Mouse (Mus musculus) forebrain, embryonic 13.5 days (tissue): Measurements from ENCODE around the gene Fosl2. TPM values are rescaled to one million over a fixed set of nuclear protein-coding genes. Genes with fewer than 3 reads are reported as not detected.

ENCODE experiments used
- ATAC-seq: fragments of 200-750 bp; cut with Nextera tagmentation; 2 replicates; pipeline ENCODE4 v1.8.0; 2017
- H3K27ac ChIP-seq: fragments of 300-500 bp; sonication (generic); 2 replicates; pipeline ENCODE4 v1.5.1; 2015; ENCODE audit warnings: inconsistent platforms, mild to moderate bottlenecking, moderate library complexity
- H3K27me3 ChIP-seq: fragments of 300-500 bp; sonication (generic); 2 replicates; pipeline ENCODE4 v1.6.1; 2015; ENCODE audit warnings: mild to moderate bottlenecking, inconsistent platforms
- H3K36me3 ChIP-seq: fragments of 300-500 bp; sonication (generic); 2 replicates; pipeline ENCODE4 v1.6.1; 2015; ENCODE audit warnings: mild to moderate bottlenecking, inconsistent platforms; ENCODE audit not compliant: poor library complexity, severe bottlenecking
- H3K4me1 ChIP-seq: fragments of 300-500 bp; sonication (generic); 2 replicates; pipeline ENCODE4 v1.6.1; 2015; ENCODE audit warnings: inconsistent platforms
- H3K4me2 ChIP-seq: fragments of 300-500 bp; sonication (generic); 2 replicates; pipeline ENCODE4 v1.6.1; 2015; ENCODE audit warnings: inconsistent platforms, mild to moderate bottlenecking, moderate library complexity
- H3K4me3 ChIP-seq: fragments of 300-500 bp; sonication (generic); 2 replicates; pipeline ENCODE4 v1.5.1; 2015; ENCODE audit warnings: mild to moderate bottlenecking, inconsistent platforms
- H3K9ac ChIP-seq: fragments of 300-500 bp; sonication (generic); 2 replicates; pipeline ENCODE4 v1.6.1; 2015; ENCODE audit warnings: mild to moderate bottlenecking, inconsistent platforms
- H3K9me3 ChIP-seq: fragments of 300-500 bp; sonication (generic); replicated peaks from 2 replicates; pipeline ENCODE4 v1.6.1; 2016; ENCODE audit warnings: inconsistent platforms
- WGBS: fragments of 180-500 bp; shearing (Covaris S2); methylation state at CpG from one replicate; pipeline ENCODE4 v1.1.7; 2015; 5-methylcytosine and 5-hydroxymethylcytosine counted together
- polyA plus RNA-seq: library from polyadenylated mRNA; unstranded; fragments of >200 nt; fragmentation: Nextera tagmentation; extraction: Ambion mirVana; gene quantifications from 2 replicates; pipeline ENCODE4 v1.2.1, GENCODE M21; 2015

Fosl2 gene
- polyA plus RNA-seq, 1 experiment from 2014 or later: 0.66 TPM

DNA sequence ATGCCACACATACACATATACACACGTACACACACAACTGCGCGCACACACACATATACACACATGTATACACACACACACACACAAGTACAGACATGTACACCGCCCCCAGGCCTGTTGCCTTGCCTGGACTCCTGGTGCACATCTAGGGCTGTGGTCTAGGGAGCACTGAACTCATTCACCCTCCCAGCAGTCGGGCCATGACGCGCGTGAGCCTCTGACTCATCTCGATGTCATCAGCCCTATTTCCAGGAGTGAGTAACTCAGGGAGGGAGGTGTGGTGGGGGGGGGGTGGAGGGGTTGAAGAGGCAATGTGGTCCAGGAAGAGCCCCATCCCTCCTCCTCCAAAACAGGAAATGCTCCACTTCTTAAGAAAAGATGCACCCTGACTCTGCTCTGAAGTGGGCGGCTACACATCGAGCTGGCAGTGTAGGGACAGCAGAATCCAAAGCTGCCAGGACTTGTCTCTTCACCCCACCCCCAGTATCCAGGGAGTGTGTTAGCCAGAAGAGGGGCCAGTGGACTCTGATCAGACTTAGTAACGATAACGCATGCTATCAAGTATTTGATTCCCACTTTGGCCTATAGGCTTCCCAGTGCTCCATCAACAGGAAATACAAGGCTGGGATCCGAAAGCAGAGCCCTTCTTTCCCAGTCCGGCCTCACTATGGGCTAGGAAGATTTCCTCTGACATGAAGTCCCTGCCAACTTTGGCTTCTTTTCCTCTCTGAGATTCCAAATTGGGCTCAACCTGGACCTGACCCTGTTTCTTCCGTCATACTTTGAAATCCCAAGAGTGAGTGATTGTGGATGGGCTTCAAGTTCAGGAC is 56.6 kb downstream of the Fosl2 start:
- 90% methylated on average over 16 of the region's 16 CpGs for WGBS
- Histone ChIP-seq H3K4me2 (no peak overlapping the region), H3K4me1 (no peaks in the 10 kb centered on the region), H3K9ac (no peak overlapping the region), H3K4me3 (no peak overlapping the region), H3K27ac (no peak overlapping the region), H3K36me3 (no peaks in the 10 kb centered on the region), H3K27me3 (no peaks in the 10 kb centered on the region), H3K9me3 (no peaks in the 10 kb centered on the region)
- no peak for ATAC-seq

DNA sequence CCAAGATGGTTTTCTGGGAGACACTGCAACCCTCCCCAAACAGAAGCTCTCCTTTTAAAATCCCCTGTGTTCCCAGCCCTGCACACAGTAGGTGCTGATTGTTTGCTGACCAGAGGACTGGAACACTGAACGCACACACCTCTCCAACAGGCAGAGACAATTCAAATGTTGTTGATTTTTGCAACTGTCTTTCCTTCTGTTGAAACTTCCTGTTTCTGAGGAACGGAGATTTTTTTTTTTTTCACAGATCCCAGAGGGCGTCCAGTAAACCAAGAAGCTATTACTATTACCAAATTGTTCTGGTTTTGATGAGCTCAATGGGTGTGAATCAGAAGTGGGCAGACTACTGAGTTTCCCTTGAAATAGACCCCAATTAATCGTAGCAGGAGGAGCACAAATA is 58.6 kb downstream of the Fosl2 start:
- H3K4me3 ChIP-seq: no peak overlapping the region
- ATAC-seq: no peak
- WGBS: 75% methylated on average over 4 of the region's 4 CpGs
- H3K4me2 ChIP-seq: no peak overlapping the region
- H3K27ac ChIP-seq: no peak overlapping the region
- H3K4me1 ChIP-seq: no peaks in the 10 kb centered on the region
- no peaks in the 10 kb centered on the region for H3K27me3 ChIP-seq
- no peaks in the 10 kb centered on the region for H3K36me3 ChIP-seq
- H3K9ac ChIP-seq: no peak overlapping the region
- no peaks in the 10 kb centered on the region for H3K9me3 ChIP-seq

DNA sequence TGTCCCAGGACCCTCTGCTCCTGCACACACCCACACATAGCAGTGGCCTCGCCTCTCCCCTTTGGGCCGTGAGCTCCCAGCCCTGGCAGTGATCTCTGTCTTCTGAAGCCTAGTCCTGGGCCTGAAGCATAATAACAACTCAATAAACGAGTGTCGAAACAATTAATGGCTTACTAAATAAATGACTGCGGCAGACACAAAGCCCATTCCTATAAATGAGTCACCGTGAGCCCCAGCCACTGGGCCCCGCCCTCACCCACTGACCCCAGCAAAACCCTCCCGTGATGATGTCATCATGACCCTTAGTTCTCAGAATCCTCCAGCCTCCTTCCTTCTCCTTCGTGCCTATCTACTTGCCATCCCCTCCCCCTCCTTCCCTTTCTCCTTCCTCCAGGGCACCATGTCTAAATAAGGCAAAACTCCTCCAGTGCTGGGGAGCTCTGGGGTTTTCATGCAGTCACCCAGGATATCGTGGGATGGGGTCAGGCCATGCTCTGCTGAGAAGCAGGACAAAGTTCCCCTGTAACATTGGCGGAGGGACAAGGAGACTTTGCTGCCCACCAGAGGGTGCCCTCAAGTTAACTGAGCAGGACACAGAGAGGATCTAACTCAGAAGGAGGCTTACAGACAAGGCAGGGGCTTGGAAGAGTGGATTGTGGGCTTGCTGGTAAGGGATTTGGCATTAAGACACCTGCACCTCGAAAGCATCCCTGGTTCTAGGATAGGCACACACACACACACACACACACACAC is 60.4 kb downstream of the Fosl2 start:
- Histone ChIP-seq H3K27ac (no peak overlapping the region), H3K4me2 (no peak overlapping the region), H3K9ac (no peak overlapping the region), H3K36me3 (no peaks in the 10 kb centered on the region), H3K4me3 (no peak overlapping the region), H3K4me1 (no peaks in the 10 kb centered on the region), H3K9me3 (no peaks in the 10 kb centered on the region), H3K27me3 (no peaks in the 10 kb centered on the region)
- 65% methylated on average over 12 of the region's 12 CpGs for WGBS
- no peak for ATAC-seq

DNA sequence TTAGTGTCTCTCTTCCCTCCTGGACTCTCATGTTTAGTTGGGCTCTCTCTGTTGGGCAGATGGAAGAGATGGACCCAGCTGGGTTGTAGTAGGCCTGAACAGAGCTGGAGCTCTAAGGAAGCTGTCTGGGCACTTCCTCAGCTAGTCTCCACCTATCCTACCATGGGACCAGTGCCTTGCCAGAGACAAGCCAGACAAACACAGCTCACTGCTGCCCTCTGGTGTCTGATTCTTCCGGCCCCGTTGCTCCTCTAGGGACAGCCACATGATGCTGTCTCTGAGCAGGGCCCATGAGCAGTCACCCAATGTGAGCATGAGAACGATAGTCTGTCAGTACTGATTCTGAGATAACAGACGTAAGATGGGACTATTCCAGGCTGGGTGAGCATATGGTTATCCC is 62.1 kb downstream of the Fosl2 start:
- ATAC-seq: peak; percentile 57; the same call in 1 of the 2 replicates
- 25% methylated on average over 4 of the region's 4 CpGs for WGBS
- Histone ChIP-seq H3K9me3 (no peaks in the 10 kb centered on the region), H3K4me2 (no peak overlapping the region), H3K27ac (no peak overlapping the region), H3K9ac (no peak overlapping the region), H3K36me3 (no peaks in the 10 kb centered on the region), H3K27me3 (no peaks in the 10 kb centered on the region), H3K4me3 (no peak overlapping the region), H3K4me1 (no peaks in the 10 kb centered on the region)

DNA sequence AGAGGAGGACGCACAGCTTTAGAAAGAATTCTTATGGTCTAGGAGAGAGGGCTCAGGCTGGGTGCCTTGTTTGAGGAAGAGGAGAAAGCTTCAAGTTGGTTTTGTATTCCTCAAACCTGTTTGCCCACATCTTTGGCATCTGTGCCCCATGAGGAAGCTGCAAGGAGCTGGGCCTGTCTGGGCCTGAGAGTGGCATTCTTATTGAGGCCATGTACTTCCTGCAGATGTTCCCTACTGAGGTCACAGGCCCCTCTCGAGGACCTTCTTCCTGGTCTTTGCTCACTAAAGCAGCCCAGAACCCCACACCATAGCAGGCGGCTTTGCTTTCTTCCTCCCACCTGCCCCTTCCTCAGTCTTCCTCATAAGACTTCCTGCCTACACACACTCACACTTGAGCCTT is 63.5 kb downstream of the Fosl2 start:
- no peak for ATAC-seq
- H3K4me3 ChIP-seq: no peak overlapping the region
- H3K4me2 ChIP-seq: no peak overlapping the region
- H3K27ac ChIP-seq: no peak overlapping the region
- no peaks in the 10 kb centered on the region for H3K9me3 ChIP-seq
- H3K9ac ChIP-seq: no peak overlapping the region
- H3K36me3 ChIP-seq: no peaks in the 10 kb centered on the region
- H3K4me1 ChIP-seq: no peaks in the 10 kb centered on the region
- WGBS: 83% methylated on average over 3 of the region's 3 CpGs
- H3K27me3 ChIP-seq: no peaks in the 10 kb centered on the region

DNA sequence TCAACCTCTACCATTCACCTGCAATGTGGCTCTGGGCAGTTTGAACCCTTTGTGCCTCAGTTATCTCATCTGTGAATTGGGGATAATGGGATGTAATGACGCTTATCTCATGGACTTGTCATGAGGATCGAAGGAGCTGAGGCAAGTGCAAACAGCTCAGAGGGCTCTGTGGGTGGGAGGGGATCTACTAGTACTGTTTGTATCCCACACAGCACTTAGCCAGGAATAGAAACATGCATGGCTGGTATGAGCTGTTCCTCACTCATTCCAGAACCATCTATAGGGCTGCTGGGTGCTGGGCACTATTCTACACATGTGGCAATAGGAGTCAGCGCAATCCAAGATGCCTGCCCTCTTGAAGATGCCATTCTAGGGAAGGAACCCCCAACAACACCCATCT is 64.0 kb downstream of the Fosl2 start:
- Histone ChIP-seq H3K27ac (no peak overlapping the region), H3K36me3 (no peaks in the 10 kb centered on the region), H3K27me3 (no peaks in the 10 kb centered on the region), H3K9me3 (no peaks in the 10 kb centered on the region), H3K4me2 (no peak overlapping the region), H3K4me3 (no peak overlapping the region), H3K4me1 (no peaks in the 10 kb centered on the region), H3K9ac (no peak overlapping the region)
- 96% methylated on average over 3 of the region's 3 CpGs for WGBS
- ATAC-seq: no peak

DNA sequence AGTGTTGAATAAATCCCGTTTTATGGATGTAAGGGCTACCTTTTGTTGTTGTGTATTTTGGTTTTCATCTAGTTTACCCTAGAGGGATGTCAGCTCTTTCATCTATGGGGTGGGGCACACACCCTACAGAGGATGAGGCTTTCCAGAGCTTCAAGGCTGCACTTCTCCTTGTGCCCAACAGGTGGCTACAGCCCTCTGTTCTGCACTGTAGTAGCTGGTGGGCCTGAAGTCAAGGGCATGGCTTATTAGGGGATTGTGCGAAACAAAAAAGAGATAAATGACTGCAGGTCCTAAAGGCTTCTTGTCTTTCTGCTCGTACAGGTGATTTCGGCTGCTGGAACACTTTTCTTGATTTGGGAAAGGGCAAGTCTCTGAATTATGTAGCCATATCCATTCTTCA is 69.1 kb downstream of the Fosl2 start:
- no peak for ATAC-seq
- 76% methylated on average over 4 of the region's 4 CpGs for WGBS

DNA sequence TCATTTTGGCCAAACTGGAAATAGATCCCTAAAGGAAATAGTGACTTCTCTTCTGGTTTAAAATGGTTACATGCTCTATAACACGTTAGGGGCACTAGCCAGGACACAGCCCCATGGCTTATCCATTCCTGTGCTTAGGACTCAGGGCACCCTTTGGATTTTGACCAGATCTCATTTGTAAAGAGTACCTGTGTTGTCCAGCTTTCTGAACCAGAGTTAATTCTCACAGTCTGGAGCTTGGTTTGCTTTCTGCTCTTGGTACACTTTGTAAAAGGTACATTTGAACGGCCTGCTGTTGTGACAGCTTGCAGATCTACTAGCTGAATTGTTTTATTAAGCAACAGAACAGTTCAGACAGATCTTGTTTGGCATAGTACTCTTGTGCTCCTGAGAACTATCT is 71.1 kb downstream of the Fosl2 start:
- H3K9me3 ChIP-seq: no peaks in the 10 kb centered on the region
- H3K4me3 ChIP-seq: no peak overlapping the region
- no peaks in the 10 kb centered on the region for H3K27me3 ChIP-seq
- H3K27ac ChIP-seq: no peak overlapping the region
- no peaks in the 10 kb centered on the region for H3K36me3 ChIP-seq
- H3K4me1 ChIP-seq: no peaks in the 10 kb centered on the region
- WGBS: 82% methylated on average over 2 of the region's 2 CpGs
- no peak overlapping the region for H3K4me2 ChIP-seq
- no peak for ATAC-seq
- no peak overlapping the region for H3K9ac ChIP-seq

More for the DNA sequence above, 69.1 kb downstream of the Fosl2 start:
- H3K9ac ChIP-seq: no peak overlapping the region
- H3K27ac ChIP-seq: no peak overlapping the region
- no peaks in the 10 kb centered on the region for H3K36me3 ChIP-seq
- H3K4me2 ChIP-seq: no peak overlapping the region
- no peaks in the 10 kb centered on the region for H3K9me3 ChIP-seq
- H3K27me3 ChIP-seq: no peaks in the 10 kb centered on the region
- no peaks in the 10 kb centered on the region for H3K4me1 ChIP-seq
- H3K4me3 ChIP-seq: no peak overlapping the region

Other genes with a start within 250 kb of the Fosl2 start
- 0.08 TPM in 1 of 2 replicates, not detected in the other for gene Plb1, start 96.9 kb downstream of the Fosl2 start, polyA plus RNA-seq